Mouse (Mus musculus) ES-Bruce4 (cell line): ENCODE measurements around the gene Rhbdl2.

ENCODE experiments used
- CTCF ChIP-seq: IDR thresholded peaks from one replicate; pipeline ENCODE4 v1.8.1; 2011; ENCODE audit warnings: low read depth, low read length
- POLR2A ChIP-seq: IDR thresholded peaks from one replicate; pipeline ENCODE4 v1.8.1; 2011; ENCODE audit warnings: low read length; ENCODE audit not compliant: insufficient read depth

DNA sequence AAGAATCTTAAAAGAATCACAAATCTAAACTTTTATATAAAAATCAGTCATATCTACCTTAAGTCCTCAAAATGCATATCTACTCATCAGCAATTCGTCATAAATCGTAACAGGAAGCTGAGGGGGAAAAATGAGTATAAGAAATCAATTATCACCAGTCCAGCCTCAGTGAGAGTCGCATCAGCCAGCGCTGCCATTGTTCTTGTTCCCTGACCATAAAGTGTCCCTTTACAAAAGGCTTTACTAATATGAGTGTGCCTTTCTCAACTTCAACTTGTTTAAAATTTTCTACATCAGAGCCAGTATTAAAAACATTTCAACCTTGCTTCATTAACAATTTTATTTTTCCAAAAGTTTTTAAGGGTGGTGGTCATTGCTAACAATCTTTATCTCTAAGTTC is 69.2 kb downstream of the Rhbdl2 start:
- TF ChIP-seq POLR2A (no peak), CTCF (no peak)
